Mouse (Mus musculus) C2C12 (cell line): Measurements from ENCODE around the gene Kcnmb2. TPM values are rescaled to one million over a fixed set of nuclear protein-coding genes. Genes with fewer than 3 reads are reported as not detected.

ENCODE experiments used
- H3K27me3 ChIP-seq: one replicate; pipeline ENCODE4 v1.6.1; 2011; ENCODE audit not compliant: control insufficient read depth, insufficient read depth, insufficient read length
- H3K36me3 ChIP-seq: one replicate; pipeline ENCODE4 v1.6.1; 2011; ENCODE audit not compliant: control insufficient read depth, insufficient read depth
- H3K4me3 ChIP-seq: one replicate; pipeline ENCODE4 v1.5.1; 2011; ENCODE audit warnings: mild to moderate bottlenecking, control low read depth; ENCODE audit not compliant: poor library complexity, insufficient read depth, severe bottlenecking
- H3K79me2 ChIP-seq: one replicate; pipeline ENCODE4 v1.6.1; 2011; ENCODE audit not compliant: control insufficient read depth, insufficient read depth
- H3K79me3 ChIP-seq: one replicate; pipeline ENCODE4 v1.6.1; 2011; ENCODE audit warnings: low read depth, control low read depth
- H3ac ChIP-seq: one replicate; pipeline ENCODE3; 2011; ENCODE audit warnings: low read depth; ENCODE audit not compliant: control insufficient read depth, insufficient read length
- CEBPB ChIP-seq: IDR thresholded peaks from one replicate; pipeline ENCODE4 v1.6.1; 2011; ENCODE audit warnings: low read depth, mild to moderate bottlenecking, control low read depth, moderate library complexity
- CTCF ChIP-seq: IDR thresholded peaks from one replicate; pipeline ENCODE4 v1.5.1; 2011; ENCODE audit not compliant: control insufficient read depth, insufficient read depth, insufficient read length
- FOSL1 ChIP-seq: IDR thresholded peaks from one replicate; pipeline ENCODE4 v1.8.0; 2011; ENCODE audit warnings: mild to moderate bottlenecking, low read length; ENCODE audit not compliant: poor library complexity, insufficient read depth, severe bottlenecking
- MAX ChIP-seq: IDR thresholded peaks from one replicate; pipeline ENCODE4 v1.6.1; 2011; ENCODE audit warnings: mild to moderate bottlenecking, control low read depth
- MYOD1 ChIP-seq: IDR thresholded peaks from one replicate; pipeline ENCODE4 v1.6.1; 2011; ENCODE audit warnings: low read depth; ENCODE audit not compliant: control insufficient read depth, insufficient read length
- MYOG ChIP-seq: IDR thresholded peaks from one replicate; pipeline ENCODE4 v1.6.1; 2011; ENCODE audit not compliant: control insufficient read depth, insufficient read length; ENCODE audit errors: extremely low read depth
- USF1 ChIP-seq: IDR thresholded peaks from one replicate; pipeline ENCODE4 v1.6.1; 2011; ENCODE audit warnings: low read depth, mild to moderate bottlenecking, control low read depth, moderate library complexity
- polyA plus RNA-seq: library from polyadenylated mRNA; unstranded; fragments of >200 nt; fragmentation: generic; extraction: Trizol; gene quantifications from one replicate; pipeline ENCODE4 v1.2.1, GENCODE M21; 2012; ENCODE audit warnings: missing spikeins

Gene Kcnmb2
- polyA plus RNA-seq, 1 experiment = not detected

DNA sequence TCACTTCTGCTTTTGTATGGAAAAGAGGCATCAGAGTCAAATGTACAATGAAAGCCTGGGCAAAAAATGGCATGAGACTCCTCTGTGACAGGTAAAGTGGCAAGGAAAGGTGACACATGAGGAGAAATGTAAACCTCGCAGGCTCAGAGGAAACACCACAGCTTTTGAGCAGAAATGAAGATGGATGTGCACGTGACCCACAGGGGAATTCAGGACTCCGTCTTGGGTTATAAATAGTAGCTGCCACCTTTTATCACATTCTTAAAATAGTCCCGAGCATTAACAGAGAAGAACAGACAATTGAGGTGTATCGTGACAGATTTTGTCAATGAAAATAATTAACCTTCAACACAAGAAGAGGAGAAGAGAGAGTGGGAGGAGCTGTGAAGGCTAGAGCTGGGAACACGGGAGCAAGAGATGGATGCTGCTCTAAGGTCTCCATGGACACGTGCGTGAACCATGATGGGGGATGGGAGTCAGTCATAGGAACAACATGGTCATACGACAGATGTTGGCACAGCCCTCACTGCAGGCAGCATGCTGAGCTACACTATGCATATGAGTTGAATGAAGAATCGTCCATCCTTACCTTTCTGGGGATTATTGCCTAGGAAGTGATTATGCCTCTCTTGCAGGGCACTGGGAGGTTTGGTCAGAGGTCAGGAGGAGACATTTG lies 127.2 kb downstream of the Kcnmb2 start:
- TF ChIP-seq MYOD1 (no peak), FOSL1 (no peak), CEBPB (no peak), MYOG (no peak), MAX (no peak), CTCF (no peak), USF1 (no peak)
- H3ac ChIP-seq = no peak overlapping the region
- H3K79me3 ChIP-seq = no peaks in the 10 kb centered on the region
- no peaks in the 10 kb centered on the region for H3K36me3 ChIP-seq
- H3K27me3 ChIP-seq = no peaks in the 10 kb centered on the region
- no peak overlapping the region for H3K4me3 ChIP-seq
- H3K79me2 ChIP-seq = no peaks in the 10 kb centered on the region

DNA sequence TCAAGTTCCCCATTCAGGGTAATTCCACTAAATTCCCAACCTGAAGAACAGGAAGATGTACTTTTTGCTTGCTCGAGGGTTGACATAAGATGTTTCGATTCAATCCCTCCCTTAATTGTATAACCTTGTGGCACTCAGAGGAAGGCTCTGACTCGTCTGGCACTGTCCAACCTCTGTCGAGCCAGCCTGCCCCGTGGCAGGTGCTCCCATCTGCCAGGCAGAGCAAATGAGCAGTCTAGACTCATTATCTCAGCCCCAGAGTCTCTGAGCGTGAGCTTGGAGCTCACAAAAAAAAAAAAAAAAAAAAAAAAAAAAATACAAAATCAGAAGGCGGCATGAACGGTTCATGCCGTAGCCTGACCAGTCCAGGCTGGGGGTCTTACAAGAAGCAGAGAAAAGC lies 130.1 kb downstream of the Kcnmb2 start:
- TF ChIP-seq FOSL1 = no peak
- no peak for TF ChIP-seq MYOG
- Histone ChIP-seq H3K36me3 (no peaks in the 10 kb centered on the region), H3K79me3 (no peaks in the 10 kb centered on the region), H3K79me2 (no peaks in the 10 kb centered on the region), H3K4me3 (no peak overlapping the region), H3K27me3 (no peaks in the 10 kb centered on the region), H3ac (no peak overlapping the region)

DNA sequence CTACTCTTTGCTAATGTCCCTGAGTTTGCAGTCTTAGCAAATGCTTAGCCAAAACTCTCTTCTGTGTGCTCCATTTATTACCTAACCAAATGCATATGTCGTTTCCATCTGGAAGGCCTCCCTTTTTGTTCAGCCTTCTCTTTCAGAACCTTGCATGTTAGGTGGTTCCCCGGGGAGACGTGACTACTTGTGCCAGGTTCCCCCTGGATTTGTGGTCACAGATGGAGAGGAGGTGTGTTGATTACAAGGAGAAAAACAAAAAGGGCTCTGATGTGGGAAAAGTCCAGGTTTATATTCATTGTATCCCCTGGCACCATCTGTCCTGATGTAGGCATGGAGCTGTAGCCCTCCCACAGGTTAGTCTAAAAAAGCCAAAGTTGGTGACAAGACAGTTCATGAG lies 141.5 kb downstream of the Kcnmb2 start:
- Histone ChIP-seq H3K79me2 (no peaks in the 10 kb centered on the region), H3K36me3 (no peaks in the 10 kb centered on the region), H3K79me3 (no peaks in the 10 kb centered on the region), H3K4me3 (no peak overlapping the region), H3ac (no peak overlapping the region), H3K27me3 (no peaks in the 10 kb centered on the region)
- TF ChIP-seq CEBPB (no peak), USF1 (no peak), FOSL1 (no peak), CTCF (no peak), MYOD1 (no peak), MAX (no peak), MYOG (no peak)

- no peaks in the 10 kb centered on the region for H3K79me2 ChIP-seq
- H3K4me3 ChIP-seq = no peak overlapping the region
- no peaks in the 10 kb centered on the region for H3K27me3 ChIP-seq
- H3K36me3 ChIP-seq = no peaks in the 10 kb centered on the region
- TF ChIP-seq USF1 (no peak), CEBPB (no peak), FOSL1 (no peak), MYOD1 (no peak), MYOG (no peak), MAX (no peak)
- no peak overlapping the region for H3ac ChIP-seq
- no peaks in the 10 kb centered on the region for H3K79me3 ChIP-seq
Observed at GRCm38 (mm10) chr3:32048777-32049176, 146.5 kb downstream of the Kcnmb2 start.

GRCm38 (mm10) chr3:32052596-32052995 lies 150.3 kb downstream of the Kcnmb2 start:
- Histone ChIP-seq H3ac (no peak overlapping the region), H3K79me2 (no peaks in the 10 kb centered on the region), H3K79me3 (no peaks in the 10 kb centered on the region), H3K4me3 (no peak overlapping the region), H3K36me3 (no peaks in the 10 kb centered on the region), H3K27me3 (no peaks in the 10 kb centered on the region)
- TF ChIP-seq CTCF (no peak), MYOG (no peak)

DNA sequence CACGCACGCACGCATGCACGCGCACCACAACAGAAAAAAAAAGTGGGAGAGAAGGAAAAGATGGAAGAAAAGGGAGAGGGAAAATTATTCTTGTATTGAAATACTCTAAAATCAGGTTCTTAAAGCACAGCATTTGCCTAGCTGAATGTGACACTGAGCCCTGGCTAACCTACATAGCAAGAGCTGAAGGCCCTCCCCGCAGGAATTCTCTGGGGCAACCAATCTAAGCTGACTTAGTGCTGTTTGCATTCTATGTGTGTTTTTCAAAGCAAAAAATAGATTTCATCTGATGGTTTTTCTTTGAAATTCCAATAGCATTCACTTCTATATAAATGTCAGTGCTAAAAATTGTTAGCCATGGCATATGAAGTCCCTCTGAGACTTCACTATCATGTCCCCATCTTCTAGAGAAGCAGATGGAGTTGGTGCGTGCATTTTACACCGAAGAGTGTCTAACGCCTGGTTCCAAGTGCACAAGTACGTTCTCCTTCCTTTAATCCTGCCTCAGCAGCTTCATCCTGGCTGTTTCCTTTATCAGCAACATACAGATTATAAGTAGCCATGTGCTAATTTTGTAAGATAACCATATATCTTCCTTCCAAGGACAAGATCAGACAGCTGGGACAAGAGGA lies 151.4 kb downstream of the Kcnmb2 start:
- Histone ChIP-seq H3K36me3 (no peaks in the 10 kb centered on the region), H3ac (no peak overlapping the region), H3K79me2 (no peaks in the 10 kb centered on the region), H3K27me3 (no peaks in the 10 kb centered on the region), H3K4me3 (no peak overlapping the region), H3K79me3 (no peaks in the 10 kb centered on the region)
- TF ChIP-seq MAX = no peak
- no peak for TF ChIP-seq MYOG
- no peak for TF ChIP-seq USF1
- TF ChIP-seq FOSL1 = no peak
- no peak for TF ChIP-seq CTCF
- no peak for TF ChIP-seq MYOD1
- TF ChIP-seq CEBPB = no peak
